13 mouse cellular contexts compared by ENCODE assay signal in genomic region chr11:117958197-117958596, GRCm38 (mm10). TPM values are rescaled to one million over a fixed set of nuclear protein-coding genes. Genes with fewer than 3 reads are reported as not detected.
DNase-seq lines count a peak whose midpoint lies in the region; ATAC-seq lines count a peak whose summit lies in the region.
"Had no signal": no experiment of that assay in that cellular context is flagged by ENCODE, and none has a peak within 500 bp of the region (broad histone marks: within the 10 kb centered on the region; RNA-seq: fewer than 3 reads in every experiment).

No protein-coding gene starts in this region.

- intact Hi-C loops in gastrocnemius, postnatal 14 days (cut with DNase I; ENCODE audit: low total_unique reads): no loop called here

- peaks cover 32% of the 10 kb centered on the region for H3K27me3 ChIP-seq in midbrain, embryonic 10.5 days (ENCODE audit: low read depth, poor library complexity, severe bottlenecking)
- H3K27me3 ChIP-seq in midbrain, embryonic 15.5 days (replicated peaks): no peaks in the 10 kb centered on the region
- H3K27me3 ChIP-seq in stomach, embryonic 14.5 days (ENCODE audit: control insufficient read depth, insufficient read depth, low read length): no peaks in the 10 kb centered on the region
- H3K27me3 ChIP-seq: embryonic facial prominence, embryonic 12.5 days had no signal

- peak overlapping the region; percentile 23; the same call in 1 of the 2 replicates for H3K27ac ChIP-seq in midbrain, embryonic 10.5 days (replicated peaks)
- H3K27ac ChIP-seq in midbrain, embryonic 15.5 days: no peak overlapping the region
- peak overlapping the region; percentile 52 for H3K27ac ChIP-seq in brown adipose tissue, adult 24 weeks (replicated peaks; ENCODE audit: low read depth, low read length)
- peak overlapping the region; percentile 21; the same call in 1 of the 2 replicates for H3K27ac ChIP-seq in stomach, embryonic 14.5 days (ENCODE audit: low read length)
- H3K27ac ChIP-seq: embryonic facial prominence, embryonic 12.5 days; left cerebral cortex, adult 2 months; midbrain, embryonic 13.5 days had no signal

- 86% methylated on average over 7 of the region's 7 CpGs for WGBS in midbrain, embryonic 10.5 days
- WGBS in midbrain, embryonic 15.5 days: 65% methylated on average over 7 of the region's 7 CpGs
- 53% methylated on average over 7 of the region's 7 CpGs for WGBS in stomach, embryonic 14.5 days

- no peaks in the 10 kb centered on the region for H3K9me3 ChIP-seq in midbrain, embryonic 10.5 days (replicated peaks)
- H3K9me3 ChIP-seq in midbrain, embryonic 15.5 days: no peaks in the 10 kb centered on the region
- H3K9me3 ChIP-seq in stomach, embryonic 14.5 days (ENCODE audit: control insufficient read depth, low read depth, low read length): no peaks in the 10 kb centered on the region
- H3K9me3 ChIP-seq: embryonic facial prominence, embryonic 12.5 days; midbrain, embryonic 13.5 days had no signal

- no peak overlapping the region for H3K9ac ChIP-seq in midbrain, embryonic 15.5 days
- H3K9ac ChIP-seq in stomach, embryonic 14.5 days (replicated peaks; ENCODE audit: low read depth, low read length): no peak overlapping the region
- H3K9ac ChIP-seq: embryonic facial prominence, embryonic 12.5 days; midbrain, embryonic 13.5 days had no signal

- no peak for ATAC-seq in midbrain, embryonic 15.5 days (replicated peaks)
- no peak for ATAC-seq in stomach, embryonic 14.5 days (ENCODE audit: insufficient number of reproducible peaks, insufficient read depth, low FRiP score, low read depth)
- ATAC-seq: CD4-positive, CD25-positive, alpha-beta regulatory T cell, adult 4 months; midbrain, embryonic 13.5 days had no signal

- peak; percentile 44 for DNase-seq in gastrocnemius, postnatal 14 days
- no peak for DNase-seq in gastrocnemius, postnatal 10 days
- no peak for DNase-seq in midbrain, embryonic 10.5 days (ENCODE audit: low spot score)
- no peak for DNase-seq in right cerebral cortex, postnatal 14 days
- DNase-seq in layer of hippocampus, postnatal 25 days (ENCODE audit: extremely low spot score in 1 of 2, low spot score in 1 of 2): no peak
- DNase-seq: heart, postnatal 14 days had no signal

- H3K4me1 ChIP-seq in midbrain, embryonic 10.5 days: peaks cover 63% of the 10 kb centered on the region
- peaks cover 19% of the 10 kb centered on the region for H3K4me1 ChIP-seq in midbrain, embryonic 15.5 days
- H3K4me1 ChIP-seq in brown adipose tissue, adult 24 weeks (ENCODE audit: control insufficient read depth, insufficient read depth, insufficient read length, low read length): peaks cover 36% of the 10 kb centered on the region
- peaks cover 55% of the 10 kb centered on the region for H3K4me1 ChIP-seq in stomach, embryonic 14.5 days (ENCODE audit: control insufficient read depth, insufficient read depth, low read length)

- H3K36me3 ChIP-seq in midbrain, embryonic 10.5 days: no peaks in the 10 kb centered on the region
- H3K36me3 ChIP-seq in midbrain, embryonic 15.5 days (replicated peaks): no peaks in the 10 kb centered on the region
- H3K36me3 ChIP-seq in stomach, embryonic 14.5 days (ENCODE audit: control insufficient read depth, insufficient read depth, low read length): no peaks in the 10 kb centered on the region
- H3K36me3 ChIP-seq: embryonic facial prominence, embryonic 12.5 days; midbrain, embryonic 13.5 days had no signal

- no peak overlapping the region for H3K4me2 ChIP-seq in midbrain, embryonic 15.5 days
- no peak overlapping the region for H3K4me2 ChIP-seq in stomach, embryonic 14.5 days (replicated peaks; ENCODE audit: low read depth, low read length)
- H3K4me2 ChIP-seq: embryonic facial prominence, embryonic 12.5 days; midbrain, embryonic 13.5 days had no signal

- no peak overlapping the region for H3K4me3 ChIP-seq in midbrain, embryonic 10.5 days
- no peak overlapping the region for H3K4me3 ChIP-seq in midbrain, embryonic 15.5 days
- no peak overlapping the region for H3K4me3 ChIP-seq in brown adipose tissue, adult 24 weeks (ENCODE audit: insufficient read depth, low read depth, low read length)
- H3K4me3 ChIP-seq in stomach, embryonic 14.5 days (ENCODE audit: low read depth, low read length): no peak overlapping the region
- H3K4me3 ChIP-seq: embryonic facial prominence, embryonic 12.5 days; left cerebral cortex, adult 2 months; midbrain, embryonic 13.5 days had no signal

RNA-seq across cellular contexts. Expression of gene Socs3, which starts 11.7 kb away (rescaled TPM):
- 1 to 10 TPM; 2.9 to 3.7 TPM for total RNA-seq in gastrocnemius, postnatal 14 days (2021)
- total RNA-seq in gastrocnemius, postnatal 10 days (2021): 1 to 10 TPM; 6.2 to 9.8 TPM
- polyA plus RNA-seq in midbrain, embryonic 10.5 days (2016; fragmentation: Nextera tagmentation; extraction: Ambion mirVana): 14.1 and 14.3 TPM in 2 replicates
- polyA plus RNA-seq in midbrain, embryonic 15.5 days (2015; fragmentation: Nextera tagmentation; extraction: Ambion mirVana): 8.7 and 8.9 TPM in 2 replicates
- polyA plus RNA-seq in brown adipose tissue, adult 24 weeks (2012; ENCODE audit: insufficient read depth, insufficient read length, missing spikeins): 2.5 and 6.6 TPM in 2 replicates
- polyA plus RNA-seq in stomach, embryonic 14.5 days (2014; fragmentation: Nextera tagmentation; extraction: Ambion mirVana): 9.2 and 11.5 TPM in 2 replicates
- 1 to 10 TPM; 1.3 to 1.8 TPM for total RNA-seq in layer of hippocampus, postnatal 25 days (2021)

RNA-seq across cellular contexts. Expression of gene Pgs1, which starts 27.9 kb away (rescaled TPM):
- total RNA-seq in gastrocnemius, postnatal 14 days (2021): 10 to 100 TPM; 15.6 to 17.1 TPM
- 10 to 100 TPM; 17.8 to 21.6 TPM for total RNA-seq in gastrocnemius, postnatal 10 days (2021)
- polyA plus RNA-seq in midbrain, embryonic 10.5 days (2016; fragmentation: Nextera tagmentation; extraction: Ambion mirVana): 45.0 and 46.3 TPM in 2 replicates
- polyA plus RNA-seq in midbrain, embryonic 15.5 days (2015; fragmentation: Nextera tagmentation; extraction: Ambion mirVana): 62.5 and 63.5 TPM in 2 replicates
- 13.1 and 15.3 TPM in 2 replicates for polyA plus RNA-seq in brown adipose tissue, adult 24 weeks (2012; ENCODE audit: insufficient read depth, insufficient read length, missing spikeins)
- polyA plus RNA-seq in stomach, embryonic 14.5 days (2014; fragmentation: Nextera tagmentation; extraction: Ambion mirVana): 30.6 and 30.8 TPM in 2 replicates
- total RNA-seq in layer of hippocampus, postnatal 25 days (2021): 10 to 100 TPM; 74.2 to 75.9 TPM
